Mouse (Mus musculus) spleen, postnatal 36 days (tissue): ENCODE measurements at regions not wholly inside any gene's neighbourhood (a gene's known extent, or its start where the extent isn't known, plus 50 kb on each side); places are given as distances from the start of the nearest gene placed in this dataset.

Source experiments
- DNase-seq, 2 experiments: peaks; one replicate each; pipeline ENCODE4 v3.0.0; 2022; ENCODE audit warnings: low spot score in 2 of 2, mixed read lengths in 1 of 2

DNA sequence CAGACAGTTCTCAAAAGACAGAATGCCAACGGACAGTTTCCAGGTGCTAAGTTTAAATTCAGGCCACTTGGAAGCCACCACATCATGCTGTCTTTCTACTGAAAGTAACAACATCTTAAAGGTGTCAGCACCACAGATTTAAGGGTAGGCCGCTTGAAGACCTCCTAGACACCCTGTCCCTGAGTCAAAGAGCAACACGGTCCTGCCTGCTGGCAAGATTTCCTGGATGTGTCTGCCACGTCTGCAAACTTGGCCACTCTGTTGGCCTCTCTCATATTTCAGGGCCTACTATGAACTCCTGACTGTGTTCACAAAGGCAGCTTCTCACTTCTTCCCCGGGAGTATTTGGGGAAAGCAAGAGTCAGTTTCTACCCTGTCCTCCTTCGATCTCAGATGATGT is 194.7 kb upstream of the Esrrg start:
- DNase-seq: no peak

DNA sequence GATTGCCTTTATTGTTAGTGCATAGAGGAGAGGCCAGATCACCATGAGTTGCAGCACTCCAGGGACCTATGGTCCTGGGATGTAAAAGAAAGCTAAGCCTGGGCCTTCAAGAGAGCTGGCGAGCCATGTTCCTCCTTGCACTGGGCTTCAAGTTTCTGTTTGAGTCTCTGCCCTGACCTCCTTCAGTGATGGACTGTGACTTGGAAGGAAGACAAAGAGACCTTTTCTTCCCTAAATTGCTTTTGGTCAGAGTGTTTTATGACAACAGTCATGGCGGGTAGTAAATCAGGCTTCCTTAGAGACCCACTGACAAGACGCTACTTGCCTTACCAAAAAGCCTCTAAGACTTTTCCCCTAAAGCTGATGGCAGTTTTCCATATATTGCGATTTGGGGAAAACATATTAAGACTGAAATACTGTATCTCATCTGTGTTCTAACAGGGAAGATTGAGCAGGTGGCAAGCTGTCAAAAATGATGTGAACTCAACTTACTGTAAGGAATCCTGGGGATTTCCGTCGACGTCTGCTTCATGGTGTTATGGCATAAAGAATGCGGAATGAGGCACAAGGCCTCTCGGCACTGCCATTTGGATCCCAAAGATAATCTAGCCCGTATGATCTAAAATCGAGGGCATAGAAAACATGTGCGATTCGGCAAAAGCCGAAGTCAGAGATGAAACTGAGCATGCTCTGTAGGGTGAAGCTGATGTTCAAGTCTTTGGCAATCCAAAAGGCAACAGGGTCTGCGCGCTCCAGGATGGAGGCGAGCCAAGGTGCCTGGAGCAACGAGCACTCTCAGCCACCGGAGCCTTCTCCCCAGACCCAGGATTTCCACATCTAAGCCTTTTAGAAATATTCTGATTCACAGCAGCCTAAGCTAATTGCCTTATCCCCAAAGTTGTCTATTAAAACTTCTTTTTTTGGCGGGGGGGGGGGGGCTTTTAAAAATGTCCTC is 190.1 kb upstream of the Esrrg start:
- no peak for DNase-seq

DNA sequence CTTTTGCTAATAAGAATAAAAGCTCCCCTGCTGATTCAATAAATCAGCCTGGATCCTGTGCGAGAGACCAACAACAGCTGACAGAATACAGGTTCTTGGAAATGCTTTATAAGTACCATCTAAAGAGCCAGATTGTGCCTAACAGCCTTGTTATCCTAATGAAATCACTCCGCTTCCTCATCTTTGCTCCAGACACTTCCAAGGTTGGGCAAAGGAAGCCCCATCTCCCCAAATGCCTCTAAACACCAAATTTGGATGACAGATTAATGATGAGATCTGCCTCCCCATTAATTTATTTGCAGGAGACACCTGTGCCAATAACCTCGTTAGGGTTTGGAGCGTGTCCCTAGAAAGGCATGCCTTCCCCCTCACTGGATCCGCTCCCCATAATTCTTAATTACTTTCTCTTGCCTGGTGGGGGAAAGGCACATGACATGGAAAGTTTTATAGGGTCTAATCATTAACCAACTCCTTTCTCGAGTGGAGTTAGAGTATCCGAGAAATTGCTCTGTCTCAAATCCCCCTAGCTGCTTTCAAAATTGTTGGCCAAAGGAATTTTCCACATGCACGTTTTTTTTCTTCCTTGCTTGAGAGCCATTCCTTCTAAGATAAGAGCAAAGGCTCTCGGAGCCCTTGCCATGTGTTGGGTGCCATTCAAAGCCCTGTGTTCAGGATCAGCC is 179.9 kb upstream of the Esrrg start:
- DNase-seq: no peak

DNA sequence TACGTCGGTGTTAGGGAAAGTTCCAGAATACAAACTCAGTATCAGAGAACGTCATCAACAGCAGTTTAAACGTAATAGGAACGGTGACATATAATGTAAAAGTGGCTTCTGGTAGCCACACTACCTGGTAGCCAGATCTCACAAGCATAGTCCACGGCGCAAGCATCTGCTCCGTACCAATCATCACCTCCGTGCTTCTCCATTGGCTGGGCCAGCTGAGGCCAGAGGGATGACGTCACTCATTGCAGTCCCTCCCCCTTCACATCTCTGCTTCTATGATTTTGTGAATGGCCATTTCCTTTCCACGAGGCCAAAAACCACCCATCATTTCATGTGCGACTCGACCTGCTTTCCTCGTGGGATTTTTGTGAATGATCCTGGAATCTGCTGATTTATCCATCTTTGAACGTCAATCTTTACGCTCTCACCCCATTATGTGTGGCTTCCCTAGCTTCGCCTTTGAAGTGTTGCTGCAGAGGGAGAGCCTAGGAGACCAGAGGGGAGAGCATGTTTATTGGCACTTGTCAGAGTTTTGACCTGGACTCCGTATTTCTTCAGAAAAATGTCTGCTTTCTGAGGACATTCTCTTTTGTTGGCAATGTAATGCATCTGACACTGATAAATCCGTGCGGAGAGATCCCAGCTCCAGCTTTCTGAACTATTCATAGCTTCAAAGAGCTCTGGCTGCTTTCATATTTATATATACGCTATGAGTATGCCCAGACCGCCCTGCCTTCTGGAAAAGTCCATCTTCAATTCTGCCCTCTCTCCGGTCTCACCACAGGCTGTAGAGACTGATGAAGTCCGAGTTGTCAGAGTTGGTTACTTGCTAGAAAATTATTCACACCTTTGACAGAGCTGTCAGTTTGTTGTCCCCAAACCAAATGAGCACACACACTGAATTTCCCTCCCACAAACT is 174.6 kb upstream of the Esrrg start:
- no peak for DNase-seq

DNA sequence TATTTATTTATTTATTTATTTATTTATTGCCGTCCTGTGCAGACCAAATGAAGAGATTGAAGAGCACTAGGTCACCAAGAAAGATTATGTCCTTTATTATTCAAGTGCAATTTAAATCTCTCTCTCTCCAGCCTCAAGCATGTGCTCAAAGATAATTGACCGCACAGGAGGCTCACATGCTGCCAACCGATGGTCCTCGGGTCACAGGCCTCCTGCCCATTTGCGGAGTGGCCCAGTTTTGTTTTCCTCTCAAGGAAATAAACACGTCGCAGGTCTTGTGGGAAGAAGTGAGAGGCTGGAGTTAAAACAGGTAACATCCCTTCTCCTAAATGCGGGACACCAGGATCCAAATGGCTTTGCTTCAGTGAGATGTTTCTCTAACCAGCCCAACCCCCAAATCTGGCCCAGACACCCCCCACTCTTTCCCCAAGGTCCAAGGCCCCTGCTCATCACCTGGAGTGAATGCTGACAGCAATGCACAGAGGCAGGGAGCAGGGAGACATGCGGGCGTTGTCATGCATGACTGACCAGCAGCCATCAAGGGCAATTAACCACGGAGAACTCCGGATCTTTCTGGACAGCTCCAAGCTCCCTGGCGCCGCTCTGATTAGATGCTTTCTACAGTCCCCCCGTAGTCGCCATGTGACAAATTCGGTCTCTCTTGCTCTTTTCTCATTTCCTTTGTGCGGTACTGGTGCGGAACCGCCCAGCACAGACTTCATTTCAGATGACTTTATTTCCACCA is 169.2 kb upstream of the Esrrg start:
- DNase-seq: no peak

DNA sequence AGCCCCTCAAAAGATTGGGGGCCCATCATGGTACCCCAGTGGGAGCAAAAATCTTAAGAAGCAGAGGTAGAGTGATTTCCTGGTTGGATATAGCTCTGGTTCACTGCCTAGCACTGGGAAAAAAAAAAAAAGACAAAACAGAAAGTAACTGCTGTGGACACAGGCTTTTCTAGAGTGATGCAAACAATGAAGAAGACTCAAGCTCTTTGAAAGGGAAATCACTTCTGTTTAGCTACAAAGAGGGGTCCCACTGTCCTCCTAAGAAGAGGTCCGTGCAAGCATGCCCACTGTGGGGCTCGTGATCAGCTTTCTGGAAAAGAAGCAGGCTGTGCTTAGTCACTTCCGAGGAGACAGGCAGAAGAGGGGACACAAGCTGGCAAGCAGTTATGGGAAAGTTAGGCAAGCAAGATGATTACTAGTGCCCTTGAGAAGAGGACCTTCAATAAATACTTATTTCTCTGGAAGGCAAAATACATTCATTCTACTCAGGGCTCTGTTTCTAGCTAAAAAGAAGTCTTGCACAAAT is 166.9 kb upstream of the Esrrg start:
- DNase-seq: no peak

DNA sequence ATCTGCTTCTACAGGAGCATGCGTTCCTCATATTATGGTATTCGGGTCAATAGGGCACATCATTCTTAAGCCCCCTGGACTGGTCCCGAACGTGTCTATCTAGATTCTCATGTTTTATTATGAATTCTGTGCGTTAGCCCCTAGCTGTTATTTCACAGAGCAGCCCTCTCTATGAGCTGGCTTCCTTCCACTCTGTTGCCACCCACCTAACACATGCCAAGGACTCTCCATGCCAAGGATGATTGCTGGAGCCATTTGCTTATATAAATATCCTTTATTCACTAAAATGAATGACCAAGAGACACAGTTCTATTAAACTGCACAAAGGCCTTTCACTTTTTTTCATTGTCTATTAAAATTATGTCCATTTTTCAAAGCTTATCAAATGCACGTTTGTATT is 162.1 kb upstream of the Esrrg start:
- no peak for DNase-seq

DNA sequence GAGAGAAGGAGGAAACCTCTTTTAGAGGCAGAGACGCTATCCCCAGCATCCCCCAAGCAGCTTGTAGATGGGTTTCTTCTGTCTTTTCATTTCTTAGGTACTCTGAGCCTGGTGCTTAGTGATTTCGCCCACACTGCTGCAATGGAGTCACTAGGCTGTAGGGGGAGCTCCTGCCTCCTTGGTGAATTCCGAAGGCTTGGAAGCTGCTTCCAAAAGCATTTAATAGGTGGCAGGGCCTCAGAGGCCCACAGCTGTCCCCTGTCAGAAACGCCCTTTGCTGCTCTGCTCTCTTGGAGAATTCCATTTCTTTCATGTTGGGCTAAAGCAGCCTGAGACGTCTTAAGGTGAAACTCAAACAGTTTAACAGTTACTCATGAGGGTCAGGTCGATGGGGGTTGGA is 160.4 kb upstream of the Esrrg start:
- DNase-seq: peak in 1 of 2 experiments; percentile 10

DNA sequence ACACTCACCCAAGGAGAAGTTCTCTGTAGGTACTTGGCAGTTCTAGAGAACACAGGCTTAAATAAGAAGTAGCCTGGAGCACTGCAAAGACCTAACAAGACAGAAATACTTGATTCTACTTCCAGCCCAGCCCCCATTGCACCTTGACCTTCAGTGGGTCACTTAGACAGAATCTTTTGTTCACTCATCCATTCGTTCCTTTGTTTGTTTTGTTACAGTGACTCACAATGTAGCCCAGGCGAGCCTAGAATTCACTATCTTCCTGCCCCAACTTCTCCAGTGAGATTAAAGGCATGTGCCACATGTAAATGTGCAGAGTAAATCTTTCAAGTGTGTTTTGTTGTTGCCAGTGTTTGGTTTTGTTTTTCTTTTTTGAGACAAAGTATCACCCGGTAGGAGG is 158.5 kb upstream of the Esrrg start:
- DNase-seq: no peak

DNA sequence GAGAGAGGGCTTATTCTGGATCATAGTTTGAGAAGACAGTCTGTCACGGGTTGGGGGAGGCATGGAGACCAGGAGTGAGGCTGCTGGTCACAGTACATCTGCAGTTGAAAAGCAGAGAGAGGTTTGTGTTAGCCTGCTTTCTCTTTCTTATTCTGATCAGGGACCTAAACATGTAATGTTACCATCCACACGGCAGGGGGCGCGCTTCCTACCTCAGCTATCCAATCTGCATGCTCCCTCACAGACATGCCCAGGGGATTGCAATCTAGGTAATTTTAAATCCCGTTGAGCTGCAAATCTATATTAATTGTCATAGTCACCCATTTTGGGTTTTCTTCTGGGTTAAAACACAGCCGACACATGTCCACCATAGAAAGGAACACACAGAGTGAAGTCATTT is 156.4 kb upstream of the Esrrg start:
- DNase-seq: no peak

DNA sequence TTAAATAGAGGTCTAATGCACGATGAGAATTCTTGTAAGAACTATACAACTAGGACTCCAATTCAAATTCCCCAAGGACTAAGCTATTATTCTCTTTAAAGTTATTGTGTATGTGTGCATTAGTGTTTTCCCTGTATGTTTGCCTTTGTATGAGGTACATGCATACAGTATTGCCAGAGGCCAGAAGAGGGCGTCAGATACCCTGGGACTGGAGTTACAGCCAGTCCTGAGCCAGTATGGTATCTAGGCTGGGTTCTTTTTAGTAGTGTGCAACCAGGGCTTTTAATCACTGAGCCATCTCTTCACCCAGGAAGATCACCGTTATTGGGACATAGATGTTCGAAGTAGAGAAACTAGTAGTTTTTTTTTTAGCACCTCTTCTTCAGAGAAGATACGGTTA is 154.2 kb upstream of the Esrrg start:
- DNase-seq: no peak

DNA sequence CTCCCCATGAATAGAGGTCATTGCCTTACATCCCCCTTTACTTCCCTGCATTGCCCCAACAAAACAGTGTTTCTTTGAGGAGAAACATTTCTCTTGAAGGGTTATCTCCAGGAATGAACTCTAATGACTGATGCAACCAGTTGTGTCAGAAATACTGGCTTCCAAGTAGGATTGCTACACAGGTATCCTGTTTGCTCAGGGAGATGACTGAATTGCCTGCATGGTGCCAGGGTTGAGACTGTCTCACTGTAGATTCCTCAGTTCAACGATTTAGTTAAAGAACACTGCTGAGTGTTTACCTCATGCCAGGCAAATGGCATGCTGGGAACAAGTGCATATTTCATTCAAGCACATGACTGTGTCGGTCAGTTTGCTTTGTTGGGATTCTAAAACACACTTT is 123.8 kb upstream of the Esrrg start:
- DNase-seq: no peak

DNA sequence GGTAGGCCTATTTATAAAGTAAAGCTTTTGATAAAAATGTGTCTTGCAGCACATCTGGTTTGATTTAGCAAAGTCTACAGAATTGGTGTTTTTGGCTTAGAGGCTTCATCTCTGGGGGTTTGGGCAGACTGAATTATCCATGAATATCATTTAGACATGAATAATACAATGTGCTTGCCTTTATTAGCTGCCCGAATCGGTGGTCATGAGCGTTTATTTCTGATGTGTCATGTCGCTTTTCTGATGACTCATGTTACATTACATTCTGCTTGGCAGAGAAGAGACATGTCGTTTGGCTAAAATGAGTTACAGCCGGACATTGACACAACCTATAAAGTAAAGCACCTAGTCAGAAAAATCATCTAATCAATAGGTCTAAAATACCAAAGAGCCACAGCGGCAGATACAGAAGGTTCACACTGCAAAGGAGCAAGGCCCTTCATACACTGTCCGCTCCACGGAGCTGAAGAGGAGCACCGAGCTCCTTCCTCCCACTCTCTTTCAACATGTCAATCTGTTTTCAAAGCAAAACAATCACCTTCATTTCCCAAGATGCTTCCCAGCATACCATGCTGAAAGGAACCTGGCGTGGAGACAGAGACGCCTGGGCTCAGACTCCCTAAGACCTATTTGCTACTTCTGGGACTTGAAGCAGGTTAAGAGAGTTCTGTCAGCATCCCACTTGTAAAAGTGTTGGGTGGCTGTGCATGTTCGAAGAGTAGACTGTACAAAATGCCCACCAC is 120.5 kb upstream of the Esrrg start:
- no peak for DNase-seq

DNA sequence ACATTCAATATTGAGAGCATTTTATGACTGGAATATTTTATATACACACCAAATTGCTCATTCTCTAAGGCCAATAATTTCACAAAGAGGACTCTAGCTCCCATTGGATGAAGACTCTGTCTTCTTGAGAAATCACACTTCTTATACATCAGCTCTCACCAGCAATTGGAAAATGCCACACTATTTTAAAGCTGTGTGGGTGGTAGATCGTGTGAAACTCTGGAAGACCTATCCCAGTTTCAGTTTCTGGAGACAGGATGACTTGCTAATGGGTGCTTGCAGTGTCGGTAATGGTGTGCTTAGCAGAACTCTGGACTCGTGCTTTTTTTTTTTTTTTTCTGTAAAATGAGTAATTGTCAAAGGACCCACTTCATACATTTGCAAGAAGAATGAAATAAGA is 119.1 kb upstream of the Esrrg start:
- no peak for DNase-seq

DNA sequence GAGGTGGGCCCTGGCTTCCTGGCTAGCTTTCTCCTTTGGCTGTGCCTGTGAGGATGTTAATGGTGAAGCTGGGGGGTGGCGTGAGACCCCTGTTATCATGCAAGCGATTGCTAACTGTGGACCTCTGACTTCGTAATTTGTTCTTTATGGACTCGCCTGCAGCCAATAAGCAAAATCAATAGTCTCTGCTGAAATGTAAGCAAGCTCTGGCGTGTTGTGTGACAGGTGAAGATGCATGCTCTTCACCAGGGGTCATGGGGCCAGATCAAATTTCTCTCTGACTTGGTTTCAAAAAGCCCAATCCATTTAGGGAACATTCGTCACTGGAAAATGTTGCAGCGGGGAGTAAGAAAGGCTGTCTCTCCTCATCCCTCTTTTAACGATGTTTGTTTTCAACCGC is 103.2 kb upstream of the Esrrg start:
- DNase-seq: no peak

DNA sequence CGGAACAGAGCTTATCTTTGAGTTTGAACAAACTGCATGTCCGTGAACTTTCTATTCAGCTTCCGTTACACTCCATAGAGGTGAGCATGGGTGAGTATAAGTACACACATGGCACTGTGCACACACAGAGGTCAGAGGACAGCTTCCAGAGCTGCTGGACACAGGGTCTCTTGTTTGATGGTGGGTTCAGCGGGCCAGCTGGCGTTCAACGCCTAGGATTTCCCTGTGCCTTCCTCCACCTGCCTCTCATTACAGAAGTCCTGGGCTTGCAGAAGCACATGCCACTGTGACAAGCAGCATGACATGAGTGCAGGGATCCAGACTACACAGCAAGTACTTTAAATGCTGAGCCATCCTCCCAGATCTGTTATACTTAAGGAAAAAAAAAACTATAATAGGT is 101.4 kb upstream of the Esrrg start:
- no peak for DNase-seq

DNA sequence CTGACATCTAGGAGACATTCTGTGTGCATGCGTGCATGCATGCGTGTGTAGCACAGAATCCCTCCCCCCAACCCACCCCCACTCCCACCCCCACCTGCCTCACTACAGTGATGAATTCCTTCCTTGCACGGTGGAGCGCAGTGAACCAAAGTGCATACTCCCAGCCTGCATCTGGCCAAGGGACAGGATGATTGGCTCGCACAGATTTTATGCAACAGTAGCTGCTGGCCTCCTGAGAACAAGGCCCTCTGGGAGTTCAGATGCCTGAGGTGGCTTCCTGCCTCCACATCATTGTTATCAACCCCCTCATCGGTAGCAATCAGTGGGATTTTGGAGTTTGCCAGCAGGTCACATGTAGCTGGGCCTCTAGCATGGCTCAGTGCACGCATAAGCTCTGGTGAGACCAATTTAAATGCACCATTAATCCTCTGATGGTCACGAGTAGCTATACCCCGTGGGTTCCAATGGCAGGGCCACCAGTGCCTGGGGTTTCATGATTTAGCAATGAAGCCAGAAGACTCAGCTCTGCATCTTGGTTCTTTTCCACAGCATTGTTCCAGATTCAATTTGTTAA is 77.2 kb upstream of the Esrrg start:
- no peak for DNase-seq

DNA sequence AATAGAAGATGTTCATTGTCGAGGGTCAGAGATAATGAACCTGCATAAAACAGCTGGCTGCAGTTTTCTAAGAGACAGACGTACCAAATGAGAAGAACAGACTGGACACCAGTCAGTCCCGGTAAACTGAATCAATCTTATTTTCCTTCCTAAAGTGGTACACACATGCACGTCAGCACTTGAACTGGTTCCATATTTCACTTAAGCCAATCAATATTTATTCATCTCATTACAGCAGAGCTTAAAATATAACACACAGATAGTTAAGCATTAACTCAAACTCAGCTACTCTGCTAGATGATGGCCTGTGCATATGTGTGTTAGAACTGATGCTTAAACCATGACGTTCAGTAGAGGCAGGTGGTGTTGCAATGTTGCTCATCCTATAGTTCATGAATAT is 72.3 kb upstream of the Esrrg start:
- no peak for DNase-seq

DNA sequence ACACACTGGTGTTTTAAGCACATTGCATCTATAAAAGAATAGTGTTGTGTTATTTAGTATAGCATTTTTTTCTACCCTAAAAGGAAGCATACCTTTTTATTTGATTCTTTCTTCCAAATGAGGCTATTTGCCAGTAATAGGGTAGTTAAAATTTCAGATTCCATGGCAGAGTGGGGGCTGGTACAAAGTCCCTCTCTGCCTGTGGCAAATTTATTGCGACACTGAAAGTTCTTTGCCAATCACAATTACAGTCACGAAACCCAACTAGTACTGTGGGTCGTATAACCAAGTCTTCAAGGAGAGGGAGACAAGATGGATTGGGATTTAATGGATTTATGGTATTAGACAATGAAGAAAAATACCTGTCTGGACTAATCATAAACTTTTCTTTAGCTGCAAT is 51.9 kb upstream of the Esrrg start:
- DNase-seq: no peak
